Mouse (Mus musculus) ES-E14 (cell line): ENCODE measurements around the gene Rasgef1b. TPM values are rescaled to one million over a fixed set of nuclear protein-coding genes. Genes with fewer than 3 reads are reported as not detected.

Source experiments
- DNase-seq: peaks from one replicate; pipeline ENCODE4 v3.0.0-alpha.2; 2013; ENCODE audit warnings: low read depth, low spot score
- H3K27ac ChIP-seq: 2 replicates; pipeline ENCODE4 v1.5.1; 2012; ENCODE audit warnings: low read depth, mild to moderate bottlenecking, low read length, moderate library complexity, mixed read lengths; ENCODE audit not compliant: poor library complexity, insufficient read depth, severe bottlenecking
- H3K36me3 ChIP-seq: 2 replicates; pipeline ENCODE4 v1.6.1; 2012; ENCODE audit warnings: mild to moderate bottlenecking, low read length, moderate library complexity, mixed read lengths; ENCODE audit not compliant: control insufficient read depth, poor library complexity, insufficient read depth, severe bottlenecking
- H3K4me1 ChIP-seq, 2 experiments: fragments of 150-350 bp in 1 of 2; sonication (generic) in 1 of 2; 2 replicates each; pipeline ENCODE4 v1.6.1; 2012; ENCODE audit warnings: low read length in 2 of 2, mild to moderate bottlenecking in 1 of 2, mixed read lengths in 1 of 2; ENCODE audit not compliant: control insufficient read depth in 2 of 2, insufficient read depth in 2 of 2, poor library complexity in 1 of 2
- H3K4me3 ChIP-seq, 2 experiments: fragments of 150-350 bp in 1 of 2; sonication (generic) in 1 of 2; 2 replicates each; pipeline ENCODE4 v1.5.1; 2012; ENCODE audit warnings: low read length in 2 of 2, low read depth in 1 of 2, mild to moderate bottlenecking in 1 of 2, mixed read lengths in 1 of 2; ENCODE audit not compliant: insufficient read depth in 1 of 2, poor library complexity in 1 of 2, severe bottlenecking in 1 of 2
- H3K9ac ChIP-seq: 2 replicates; pipeline ENCODE4 v1.6.1; 2012; ENCODE audit warnings: low read depth, mild to moderate bottlenecking, low read length, mixed read lengths; ENCODE audit not compliant: poor library complexity, insufficient read depth, severe bottlenecking
- H3K9me3 ChIP-seq: fragments of 150-350 bp; sonication (generic); 2 replicates; pipeline ENCODE4 v1.6.1; 2012; ENCODE audit warnings: low read depth, mild to moderate bottlenecking, low read length; ENCODE audit not compliant: control insufficient read depth, insufficient read depth
- CHD2 ChIP-seq: IDR thresholded peaks from 2 replicates; pipeline ENCODE4 v1.6.1; 2014; ENCODE audit warnings: mild to moderate bottlenecking, low read depth, low read length, inconsistent platforms
- HCFC1 ChIP-seq: IDR thresholded peaks from 2 replicates; pipeline ENCODE4 v1.6.1; 2012; ENCODE audit warnings: low read length, inconsistent platforms, borderline replicate concordance; ENCODE audit not compliant: insufficient read depth
- MAFK ChIP-seq: IDR thresholded peaks from 2 replicates; pipeline ENCODE4 v1.6.1; 2014; ENCODE audit warnings: mild to moderate bottlenecking, low read depth, low read length, inconsistent platforms; ENCODE audit not compliant: insufficient read depth
- ZC3H11A ChIP-seq: IDR thresholded peaks from 2 replicates; pipeline ENCODE4 v1.6.1; 2012; ENCODE audit warnings: low read depth, mild to moderate bottlenecking, inconsistent platforms, low read length, borderline replicate concordance
- ZNF384 ChIP-seq: IDR thresholded peaks from 2 replicates; pipeline ENCODE4 v1.6.1; 2012; ENCODE audit warnings: low read depth, low read length, inconsistent platforms
- in situ Hi-C, 2 experiments: fragments of 600-800 bp; cut with MboI; formaldehyde crosslinking; loops; one replicate each; pipeline ENCODE4 v1.15.1; 2025; ENCODE audit warnings: low sequenced_read_pairs in 2 of 2, inconsistent platforms in 1 of 2; ENCODE audit not compliant: unreplicated experiment in 2 of 2
- total RNA-seq: library from RNA; depleted of rRNA; stranded (reverse); fragments of 300-350 nt; gene quantifications from 2 replicates; pipeline ENCODE4 v1.2.3, GENCODE M21; 2012

The Rasgef1b gene
- total RNA-seq, 1 experiment = 2.8 TPM

DNA sequence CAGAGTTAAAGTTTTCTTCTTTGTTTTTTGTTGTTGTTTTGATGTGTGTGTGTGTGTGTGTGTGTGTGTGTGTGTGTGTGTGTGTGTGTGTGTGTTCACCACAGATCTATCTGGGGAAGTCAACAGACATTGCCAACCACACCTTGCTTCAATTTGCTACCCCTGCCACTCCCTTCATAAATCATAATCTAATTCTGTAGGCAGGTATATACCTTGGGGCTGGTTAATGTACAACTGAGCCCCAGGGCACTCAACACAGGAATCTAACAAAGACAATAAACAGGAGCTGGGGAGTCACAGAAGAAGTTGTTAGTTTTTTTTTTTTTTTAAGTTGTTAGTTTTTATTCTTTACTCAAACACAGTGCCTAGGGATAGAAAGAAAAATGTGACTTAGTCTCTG is 403.6 kb downstream of the Rasgef1b start:
- H3K36me3 ChIP-seq = no peaks in the 10 kb centered on the region
- H3K9ac ChIP-seq = no peak overlapping the region
- DNase-seq = no peak

DNA sequence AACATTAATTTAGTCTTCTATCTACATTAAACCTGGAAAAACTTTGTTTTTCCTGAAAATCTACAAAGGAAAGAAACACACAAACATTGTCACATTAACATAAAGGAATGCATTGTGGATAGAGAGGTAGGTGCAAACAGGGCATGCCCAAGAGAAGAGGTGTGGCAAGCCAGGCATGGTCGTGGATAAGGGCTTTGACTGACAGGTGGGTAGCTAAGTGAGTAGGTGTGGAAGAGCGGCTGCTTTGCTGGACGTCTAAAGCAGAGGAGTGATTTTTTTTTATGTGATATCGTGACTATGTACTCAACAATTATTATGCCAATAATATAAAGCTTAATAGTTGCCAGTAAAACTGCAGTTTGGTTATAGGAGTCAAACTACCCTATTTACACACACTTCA is 408.1 kb downstream of the Rasgef1b start:
- DNase-seq = no peak
- H3K4me3 ChIP-seq = no peak overlapping the region
- H3K4me1 ChIP-seq = no peaks in the 10 kb centered on the region
- no peak overlapping the region for H3K9ac ChIP-seq
- in situ Hi-C loops = no loop called here
- TF ChIP-seq CHD2 (no peak), HCFC1 (no peak), MAFK (no peak), ZC3H11A (no peak)
- no peaks in the 10 kb centered on the region for H3K9me3 ChIP-seq
- no peak overlapping the region for H3K27ac ChIP-seq
- H3K36me3 ChIP-seq = no peaks in the 10 kb centered on the region

More for the DNA sequence above, 403.6 kb downstream of the Rasgef1b start:
- in situ Hi-C loops = loop anchor here in 1 of 2 experiments (25.0 kb wide), 1 partner anchor 112 kb away; no protein-coding TSS in a partner anchor
- Histone ChIP-seq H3K4me1 (no peaks in the 10 kb centered on the region), H3K4me3 (no peak overlapping the region), H3K27ac (no peak overlapping the region), H3K9me3 (no peaks in the 10 kb centered on the region)
- TF ChIP-seq CHD2 (no peak), HCFC1 (no peak), ZC3H11A (no peak), MAFK (no peak), ZNF384 (no peak)

DNA sequence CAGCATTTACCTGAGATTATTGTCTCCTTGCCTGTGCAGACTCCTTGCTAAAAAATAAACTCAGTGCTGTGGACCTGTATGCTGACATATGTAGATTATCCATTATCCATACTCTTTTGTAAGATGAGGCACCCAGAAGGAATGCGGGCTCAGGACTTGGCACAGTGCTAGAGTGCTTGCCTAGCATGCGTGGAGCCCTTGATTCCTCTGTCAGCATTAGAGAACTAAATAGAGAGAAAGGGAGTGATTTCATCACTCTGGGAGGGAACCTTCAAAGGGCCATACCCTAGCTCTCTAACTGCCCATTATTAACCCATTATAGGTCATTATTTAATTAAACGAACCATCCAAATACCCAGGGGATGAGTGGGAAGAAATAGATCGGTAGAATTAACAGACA is 430.9 kb downstream of the Rasgef1b start:
- Histone ChIP-seq H3K9ac (no peak overlapping the region), H3K4me3 (no peak overlapping the region), H3K9me3 (no peaks in the 10 kb centered on the region), H3K4me1 (no peaks in the 10 kb centered on the region), H3K27ac (no peak overlapping the region), H3K36me3 (no peaks in the 10 kb centered on the region)
- TF ChIP-seq ZNF384 (no peak), CHD2 (no peak), MAFK (no peak)
- DNase-seq = no peak
- in situ Hi-C loops = no loop called here

DNA sequence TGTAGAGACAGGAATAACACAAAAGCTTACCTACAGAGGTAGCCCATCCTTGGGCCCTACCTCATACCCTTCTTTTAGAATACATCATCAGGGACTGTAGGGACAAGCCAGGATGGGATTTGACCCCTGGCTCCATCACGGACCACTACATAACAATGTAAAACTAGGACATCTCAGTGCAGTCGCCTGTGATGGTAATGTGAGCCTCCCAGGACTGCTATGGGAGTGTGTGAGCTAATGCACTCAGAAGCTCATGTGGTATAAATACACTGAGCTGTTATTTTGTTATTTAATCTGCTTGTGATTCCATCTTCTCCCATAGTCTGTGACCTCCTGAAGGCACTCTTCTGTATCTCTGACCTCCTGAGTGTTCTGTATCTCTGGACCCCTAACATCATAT is 432.5 kb downstream of the Rasgef1b start:
- no peaks in the 10 kb centered on the region for H3K36me3 ChIP-seq
- TF ChIP-seq ZC3H11A = no peak
- TF ChIP-seq ZNF384 = no peak
- TF ChIP-seq CHD2 = no peak
- TF ChIP-seq HCFC1 = no peak
- TF ChIP-seq MAFK = no peak
- H3K4me3 ChIP-seq = no peak overlapping the region
- H3K9me3 ChIP-seq = no peaks in the 10 kb centered on the region
- no peaks in the 10 kb centered on the region for H3K4me1 ChIP-seq
- no peak for DNase-seq
- no peak overlapping the region for H3K9ac ChIP-seq
- H3K27ac ChIP-seq = no peak overlapping the region
- in situ Hi-C loops = no loop called here

DNA sequence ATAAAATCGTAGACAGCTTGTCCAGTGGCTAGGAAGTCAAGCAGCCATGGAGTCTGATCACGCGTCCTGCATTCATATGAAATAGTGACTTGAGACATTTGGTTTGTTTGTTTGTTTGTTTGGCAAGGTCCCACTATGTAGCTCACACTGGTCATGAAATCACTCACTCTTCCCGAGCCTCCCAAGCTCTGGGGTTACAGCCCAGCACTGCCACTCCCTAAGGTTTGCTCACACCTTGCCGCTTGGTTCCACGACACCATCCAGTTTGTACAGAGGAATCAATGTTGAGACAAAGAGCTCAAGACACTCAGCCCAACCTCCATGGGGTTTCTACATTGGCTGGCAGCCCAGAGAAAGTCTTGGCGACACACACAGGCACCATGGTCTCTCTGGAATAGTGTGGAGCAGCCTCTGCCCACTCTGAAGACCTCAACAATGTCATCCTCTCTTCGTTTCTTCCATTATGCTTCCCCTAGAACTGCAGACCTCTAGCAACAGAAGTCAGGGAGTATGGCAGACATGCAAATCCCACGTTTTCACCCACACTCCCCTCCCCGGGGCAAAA is 436.5 kb downstream of the Rasgef1b start:
- no peak for DNase-seq
- H3K9me3 ChIP-seq = no peaks in the 10 kb centered on the region
- no peak overlapping the region for H3K4me3 ChIP-seq
- peaks cover 0 to 5% of the 10 kb centered on the region in 2 experiments; a peak in 1 of 4 replicates for H3K4me1 ChIP-seq
- H3K27ac ChIP-seq = no peak overlapping the region
- H3K9ac ChIP-seq = no peak overlapping the region
- TF ChIP-seq HCFC1 (no peak), ZC3H11A (no peak), ZNF384 (no peak), MAFK (no peak), CHD2 (no peak)
- in situ Hi-C loops = no loop called here
- H3K36me3 ChIP-seq = no peaks in the 10 kb centered on the region
